Mouse (Mus musculus) ES-Bruce4 (cell line): ENCODE measurements around the gene Cmc2.

Experiments
- CTCF ChIP-seq: IDR thresholded peaks from one replicate; pipeline ENCODE4 v1.8.1; 2011; ENCODE audit warnings: low read depth, low read length
- EP300 ChIP-seq: IDR thresholded peaks from 2 replicates; pipeline ENCODE4 v1.6.1; 2011; ENCODE audit warnings: low read depth, low read length; ENCODE audit not compliant: insufficient read depth
- POLR2A ChIP-seq: IDR thresholded peaks from one replicate; pipeline ENCODE4 v1.8.1; 2011; ENCODE audit warnings: low read length; ENCODE audit not compliant: insufficient read depth

- TF ChIP-seq CTCF = no peak
- TF ChIP-seq POLR2A = no peak
- TF ChIP-seq EP300 = no peak
Observed at GRCm38 (mm10) chr8:116891446-116891845, 29.8 kb downstream of the Cmc2 start.
